Mouse (Mus musculus) heart, embryonic 14.5 days (tissue): Measurements from ENCODE around the gene Gnb4. TPM values are rescaled to one million over a fixed set of nuclear protein-coding genes. Genes with fewer than 3 reads are reported as not detected.
A peak's percentile ranks its signal among the peaks of the same experiment; 100 is the strongest.

Experiments
- ATAC-seq: fragments of 200-750 bp; cut with Nextera tagmentation; 2 replicates; pipeline ENCODE4 v1.8.0; 2017; ENCODE audit warnings: low read depth, moderate TSS enrichment; ENCODE audit not compliant: insufficient number of reproducible peaks, insufficient read depth, low FRiP score
- H3K27ac ChIP-seq, 2 experiments: fragments of 200-500 bp in 1 of 2; fragments of 300-500 bp in 1 of 2; sonication (generic) in 1 of 2; replicated peaks in 1 of 2; 2 replicates each; pipeline ENCODE4 v1.5.1; 2012 to 2014; ENCODE audit warnings: low read depth in 2 of 2, low read length in 2 of 2, control low read depth in 1 of 2, mild to moderate bottlenecking in 1 of 2, mixed read lengths in 1 of 2; ENCODE audit not compliant: control insufficient read depth in 1 of 2, insufficient read depth in 1 of 2
- H3K27me3 ChIP-seq: fragments of 300-500 bp; sonication (generic); 2 replicates; pipeline ENCODE4 v1.6.1; 2014; ENCODE audit warnings: mild to moderate bottlenecking, low read length, control low read depth; ENCODE audit not compliant: control insufficient read depth, insufficient read depth
- H3K36me3 ChIP-seq: fragments of 300-500 bp; sonication (generic); 2 replicates; pipeline ENCODE4 v1.6.1; 2014; ENCODE audit warnings: mild to moderate bottlenecking, control low read depth, low read length, mixed read lengths; ENCODE audit not compliant: control insufficient read depth, insufficient read depth
- H3K4me1 ChIP-seq, 2 experiments: fragments of 200-500 bp in 1 of 2; fragments of 300-500 bp in 1 of 2; sonication (generic) in 1 of 2; 2 replicates each; pipeline ENCODE4 v1.6.1; 2012 to 2014; ENCODE audit warnings: low read length in 2 of 2, control low read depth in 1 of 2, mixed read lengths in 1 of 2; ENCODE audit not compliant: control insufficient read depth in 2 of 2, insufficient read depth in 2 of 2
- H3K4me2 ChIP-seq: fragments of 300-500 bp; sonication (generic); 2 replicates; pipeline ENCODE4 v1.6.1; 2014; ENCODE audit warnings: mild to moderate bottlenecking, low read length
- H3K4me3 ChIP-seq, 2 experiments: fragments of 200-500 bp in 1 of 2; fragments of 300-500 bp in 1 of 2; sonication (generic) in 1 of 2; 2 replicates each; pipeline ENCODE4 v1.5.1; 2012 to 2014; ENCODE audit warnings: low read length in 2 of 2, mild to moderate bottlenecking in 2 of 2, control low read depth in 1 of 2, low read depth in 1 of 2, moderate library complexity in 1 of 2; ENCODE audit not compliant: control insufficient read depth in 1 of 2, insufficient read depth in 1 of 2
- H3K9ac ChIP-seq: fragments of 300-500 bp; sonication (generic); 2 replicates; pipeline ENCODE4 v1.6.1; 2014; ENCODE audit warnings: mild to moderate bottlenecking, low read length
- H3K9me3 ChIP-seq: fragments of 300-500 bp; sonication (generic); 2 replicates; pipeline ENCODE4 v1.6.1; 2016; ENCODE audit warnings: low read length, control low read depth; ENCODE audit not compliant: control insufficient read depth
- WGBS: fragments of 180-500 bp; shearing (Covaris S2); extraction: QIAGEN DNeasy Blood & Tissue Kit; methylation state at CpG from one replicate; pipeline ENCODE4 v1.1.7; 2014; 5-methylcytosine and 5-hydroxymethylcytosine counted together
- polyA plus RNA-seq: library from polyadenylated mRNA; unstranded; fragments of >200 nt; fragmentation: Nextera tagmentation; extraction: Ambion mirVana; gene quantifications from 2 replicates; pipeline ENCODE4 v1.2.1, GENCODE M21; 2014

Gnb4 gene
- polyA plus RNA-seq, 1 experiment from 2014 or later = 56.9 TPM

- H3K27ac ChIP-seq = 0 out of 4 replicates have a peak overlapping the region, but pooled peaks of 1 of the 2 experiments have one; percentile 0
- WGBS = 54% methylated on average over 5 of the region's 5 CpGs
- peak overlapping the region; percentile 78 to 94; a peak in 3 of 4 replicates for H3K4me3 ChIP-seq
- peak overlapping the region; percentile 79 for H3K9ac ChIP-seq
- no peaks in the 10 kb centered on the region for H3K36me3 ChIP-seq
- peaks cover 0 to 11% of the 10 kb centered on the region in 2 experiments; a peak in 2 of 4 replicates for H3K4me1 ChIP-seq
- H3K9me3 ChIP-seq = 0 out of 2 replicates have a peak, but pooled peaks cover 4% of the 10 kb centered on the region
- peak overlapping the region; percentile 71 for H3K4me2 ChIP-seq
- no peaks in the 10 kb centered on the region for H3K27me3 ChIP-seq
- no peak for ATAC-seq
Observed at GRCm38 (mm10) chr3:32615376-32615775, 1.0 kb downstream of the Gnb4 start.

DNA sequence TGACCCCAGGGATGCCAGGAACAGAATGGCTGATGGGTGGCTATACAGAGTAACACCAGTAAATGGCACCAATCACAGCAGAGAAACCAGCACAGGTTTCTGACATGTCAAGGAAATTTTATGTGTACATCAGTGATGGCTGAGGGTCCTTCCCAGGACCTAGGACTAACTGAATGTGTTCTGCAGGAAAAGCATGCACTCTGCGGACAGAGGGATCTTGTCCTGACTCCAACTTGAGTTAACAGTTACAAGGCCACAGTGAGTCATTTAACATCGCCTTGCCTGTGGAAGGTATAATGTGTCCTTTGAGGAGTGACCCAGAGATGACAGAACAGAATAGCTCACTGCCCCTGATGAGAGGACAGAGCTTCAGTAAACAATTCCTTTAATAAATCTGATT, 1.6 kb downstream of the Gnb4 start:
- 0 out of 2 replicates have a peak, but pooled peaks cover 4% of the 10 kb centered on the region for H3K9me3 ChIP-seq
- no peaks in the 10 kb centered on the region for H3K27me3 ChIP-seq
- H3K9ac ChIP-seq = no peak overlapping the region
- no peaks in the 10 kb centered on the region for H3K36me3 ChIP-seq
- peak overlapping the region; percentile 71; the same call in 1 of the 2 replicates for H3K4me2 ChIP-seq
- ATAC-seq = no peak
- peaks cover 0 to 11% of the 10 kb centered on the region in 2 experiments; a peak in 2 of 4 replicates for H3K4me1 ChIP-seq
- H3K27ac ChIP-seq = no peak overlapping the region
- H3K4me3 ChIP-seq = peak overlapping the region in 1 of 2 experiments; percentile 78; a peak in 1 of 4 replicates
- WGBS = 71% methylated on average over 2 of the region's 2 CpGs

GRCm38 (mm10) chr3:32611606-32612170, 4.7 kb downstream of the Gnb4 start:
- H3K4me3 ChIP-seq = no peak overlapping the region
- H3K36me3 ChIP-seq = no peaks in the 10 kb centered on the region
- H3K9ac ChIP-seq = no peak overlapping the region
- H3K9me3 ChIP-seq = 0 out of 2 replicates have a peak, but pooled peaks cover 4% of the 10 kb centered on the region
- no peak for ATAC-seq
- H3K4me2 ChIP-seq = no peak overlapping the region
- 71% methylated on average over 11 of the region's 11 CpGs for WGBS
- no peaks in the 10 kb centered on the region for H3K27me3 ChIP-seq
- H3K27ac ChIP-seq = no peak overlapping the region
- peaks cover 0 to 5% of the 10 kb centered on the region in 2 experiments; a peak in 2 of 4 replicates for H3K4me1 ChIP-seq

DNA sequence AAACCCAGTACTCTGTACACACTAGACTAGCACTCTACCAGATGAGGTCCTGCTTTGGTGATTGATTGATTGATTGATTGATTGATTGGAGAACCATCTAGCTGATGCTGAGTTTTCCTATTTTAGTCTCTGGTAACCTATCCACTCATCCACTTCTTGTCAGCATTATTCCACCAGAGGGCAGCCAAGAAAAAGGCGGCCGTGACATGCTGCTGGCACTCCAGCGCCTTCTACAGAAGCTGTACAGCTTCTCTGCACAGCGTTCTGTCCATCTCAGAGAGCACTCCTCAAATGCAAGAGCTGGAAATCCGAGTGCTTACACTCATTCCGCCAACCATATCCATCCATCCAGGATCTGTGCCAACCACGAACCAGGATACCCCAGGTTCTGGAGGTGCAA, 5.8 kb downstream of the Gnb4 start:
- Histone ChIP-seq H3K27me3 (no peaks in the 10 kb centered on the region), H3K36me3 (no peaks in the 10 kb centered on the region), H3K4me2 (no peak overlapping the region), H3K27ac (no peak overlapping the region), H3K9me3 (0 out of 2 replicates have a peak, but pooled peaks cover 4% of the 10 kb centered on the region), H3K4me1 (peaks cover 0 to 5% of the 10 kb centered on the region in 2 experiments; a peak in 2 of 4 replicates), H3K4me3 (no peak overlapping the region), H3K9ac (no peak overlapping the region)
- WGBS = 20% methylated on average over 7 of the region's 7 CpGs
- ATAC-seq = no peak; the same call in 1 of the 2 replicates

DNA sequence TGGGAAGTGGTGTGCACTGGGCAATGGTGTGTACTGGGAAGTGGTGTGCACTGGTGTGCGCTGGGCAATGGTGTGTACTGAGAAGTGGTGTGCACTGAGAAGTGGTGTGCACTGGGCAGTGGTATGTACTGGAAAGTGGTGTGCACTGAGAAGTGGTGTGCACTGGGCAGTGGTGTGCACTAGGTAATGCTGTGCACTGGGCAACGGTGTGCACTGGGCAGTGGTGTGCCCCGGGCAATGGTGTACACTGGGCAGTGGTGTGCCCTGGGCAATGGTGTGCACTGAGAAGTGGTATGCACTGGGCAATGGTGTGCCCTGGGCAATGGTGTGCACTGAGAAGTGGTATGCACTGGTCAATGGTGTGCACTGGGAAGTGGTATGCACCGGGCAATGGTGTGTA, 7.2 kb downstream of the Gnb4 start:
- H3K4me1 ChIP-seq = no peaks in the 10 kb centered on the region; a peak in 1 of 4 replicates
- H3K27ac ChIP-seq = no peak overlapping the region
- no peak overlapping the region for H3K4me3 ChIP-seq
- 0 out of 2 replicates have a peak, but pooled peaks cover 4% of the 10 kb centered on the region for H3K9me3 ChIP-seq
- 94% methylated on average over 4 of the region's 4 CpGs for WGBS
- H3K36me3 ChIP-seq = no peaks in the 10 kb centered on the region
- no peak for ATAC-seq
- H3K9ac ChIP-seq = no peak overlapping the region
- H3K27me3 ChIP-seq = no peaks in the 10 kb centered on the region
- H3K4me2 ChIP-seq = no peak overlapping the region

DNA sequence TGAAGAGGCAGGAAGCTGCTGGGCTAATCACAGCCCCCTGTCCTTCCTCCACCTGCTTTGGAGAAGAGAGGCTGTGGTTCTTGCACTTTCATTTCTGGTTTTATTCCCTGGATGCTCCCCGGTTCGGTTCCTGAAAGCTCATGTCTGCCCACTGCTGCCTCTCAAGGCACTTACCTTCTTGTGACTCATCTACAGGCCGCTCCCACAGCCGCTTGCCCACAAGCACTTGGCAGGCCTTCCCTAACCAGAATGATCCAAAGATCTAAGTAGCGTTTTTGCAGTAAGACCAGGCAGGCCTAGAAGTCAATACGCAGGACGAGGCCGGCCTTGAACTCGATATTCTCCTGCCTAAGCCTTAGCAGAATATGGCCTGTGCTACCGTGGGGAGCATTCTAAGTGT, 15.3 kb downstream of the Gnb4 start:
- H3K27me3 ChIP-seq = no peaks in the 10 kb centered on the region
- H3K4me1 ChIP-seq = no peaks in the 10 kb centered on the region
- no peak for ATAC-seq
- WGBS = 85% methylated on average over 10 of the region's 10 CpGs
- no peak overlapping the region for H3K4me3 ChIP-seq
- H3K36me3 ChIP-seq = peaks cover 23% of the 10 kb centered on the region; the same call in 1 of the 2 replicates
- H3K27ac ChIP-seq = no peak overlapping the region
- H3K4me2 ChIP-seq = no peak overlapping the region
- H3K9me3 ChIP-seq = peaks cover 4% of the 10 kb centered on the region; the same call in 1 of the 2 replicates
- H3K9ac ChIP-seq = no peak overlapping the region

DNA sequence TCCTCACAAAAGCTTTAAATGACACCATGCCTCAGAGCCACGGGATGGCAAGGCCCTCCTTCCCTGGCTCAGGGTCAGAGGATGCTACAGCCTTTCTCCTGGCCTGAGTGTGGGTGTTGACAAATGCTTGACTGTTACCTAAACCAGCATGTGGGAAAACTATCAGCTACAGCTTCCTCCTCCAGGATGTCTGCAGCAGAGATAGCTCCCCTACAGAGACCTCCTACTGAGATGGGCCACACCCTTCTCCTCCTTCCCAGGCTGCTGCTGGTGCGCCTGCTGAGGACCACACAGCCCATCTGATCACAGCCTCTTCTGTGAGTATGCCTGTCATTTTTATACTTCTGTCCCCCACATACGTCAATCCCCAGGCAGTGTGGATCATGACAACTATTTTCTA, 17.1 kb downstream of the Gnb4 start:
- Histone ChIP-seq H3K27ac (no peak overlapping the region), H3K36me3 (peaks cover 33% of the 10 kb centered on the region), H3K4me1 (no peaks in the 10 kb centered on the region), H3K4me3 (no peak overlapping the region), H3K4me2 (no peak overlapping the region), H3K9ac (no peak overlapping the region), H3K27me3 (no peaks in the 10 kb centered on the region), H3K9me3 (peaks cover 4% of the 10 kb centered on the region; the same call in 1 of the 2 replicates)
- WGBS = 49% methylated on average over 3 of the region's 3 CpGs
- ATAC-seq = no peak
